Mouse (Mus musculus): ENCODE measurements around the gene Qrfp. TPM values are rescaled to one million over a fixed set of nuclear protein-coding genes. Genes with fewer than 3 reads are reported as not detected.

Gene Qrfp
- total RNA-seq, 2 experiments from 2014 or later: not detected

DNA sequence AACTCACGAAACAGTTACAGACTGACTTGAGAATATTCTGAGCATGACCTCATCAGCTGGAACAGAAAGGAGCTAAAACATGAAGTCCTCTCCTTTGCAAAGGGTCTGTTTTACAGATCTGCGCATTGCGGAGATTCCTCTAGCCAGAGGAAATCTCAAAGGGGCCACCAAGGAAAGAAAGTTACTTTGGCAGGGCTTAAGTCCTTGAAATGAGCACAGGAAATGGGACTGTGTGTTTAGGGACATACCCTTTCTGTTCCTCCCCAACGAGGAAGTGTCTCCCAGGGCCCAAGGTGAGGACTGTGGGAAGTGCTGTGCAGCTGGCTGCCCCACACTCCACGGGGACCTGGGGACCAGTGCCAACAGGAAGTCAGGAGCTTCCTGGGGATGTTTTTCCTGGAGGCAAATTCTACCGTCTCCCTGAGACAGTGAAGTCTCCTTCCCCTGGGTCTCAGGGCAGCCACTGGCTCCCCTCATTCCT is 40.7 kb downstream of the Qrfp start:
- peak; percentile 76 for DNase-seq

DNA sequence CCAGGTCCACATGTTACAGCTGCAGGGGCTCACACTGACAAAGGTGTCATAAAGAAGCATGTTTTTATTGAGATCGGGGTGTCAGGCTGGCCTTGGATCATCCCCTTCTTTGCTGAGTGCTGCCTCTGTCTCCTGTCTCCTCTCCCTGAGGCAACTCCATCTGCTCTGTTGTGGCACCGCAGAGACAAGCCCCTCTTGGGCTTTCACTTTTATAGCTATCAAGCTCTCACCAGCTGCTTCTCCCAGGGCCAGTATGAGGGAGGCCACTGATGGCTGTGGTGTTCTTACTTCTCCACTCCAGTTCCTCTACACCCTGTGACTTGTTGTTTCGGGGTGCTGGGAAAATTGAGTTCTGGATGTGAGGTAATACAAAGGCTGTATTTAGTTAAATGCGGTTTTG is 41.3 kb downstream of the Qrfp start:
- DNase-seq: no peak

DNA sequence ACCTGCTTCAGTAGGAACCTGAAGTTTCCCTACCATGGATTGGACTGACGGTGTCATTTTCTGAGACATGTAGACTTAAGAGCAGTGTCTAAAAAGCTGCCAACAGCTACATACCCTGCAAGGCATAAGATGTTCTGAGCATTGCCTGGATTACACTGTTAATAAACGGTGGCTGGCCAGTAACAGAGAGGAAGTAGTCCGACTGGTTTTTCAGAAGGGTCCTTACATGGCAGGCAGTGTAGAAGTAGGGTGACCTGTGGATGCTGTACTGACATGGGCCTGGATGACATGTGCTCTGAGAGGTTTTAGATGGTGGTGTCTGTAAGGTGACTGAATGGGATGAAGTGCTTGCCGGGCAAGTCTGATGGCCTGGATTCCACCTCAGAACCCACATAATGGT is 42.6 kb downstream of the Qrfp start:
- no peak for DNase-seq

DNA sequence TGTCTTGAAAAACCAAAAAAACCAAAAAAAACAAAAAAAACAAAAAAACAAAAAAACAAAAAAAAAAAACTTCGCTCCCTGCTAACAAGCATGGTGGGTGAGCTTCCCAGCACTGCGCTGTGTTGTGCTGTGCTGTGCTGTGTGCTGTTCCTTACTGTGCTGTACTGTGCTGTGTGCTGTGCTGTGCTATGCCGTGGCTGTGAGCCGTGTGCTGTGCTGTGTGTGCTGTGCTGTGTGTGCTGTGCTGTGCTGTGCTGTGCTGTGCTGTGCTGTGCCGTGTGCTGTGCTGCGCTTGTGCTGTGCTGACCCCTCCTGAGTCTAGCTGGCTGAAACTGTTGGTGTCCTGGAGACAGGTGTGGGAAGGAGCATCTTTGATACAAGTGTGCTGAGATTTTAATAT is 43.3 kb downstream of the Qrfp start:
- no peak for DNase-seq

DNA sequence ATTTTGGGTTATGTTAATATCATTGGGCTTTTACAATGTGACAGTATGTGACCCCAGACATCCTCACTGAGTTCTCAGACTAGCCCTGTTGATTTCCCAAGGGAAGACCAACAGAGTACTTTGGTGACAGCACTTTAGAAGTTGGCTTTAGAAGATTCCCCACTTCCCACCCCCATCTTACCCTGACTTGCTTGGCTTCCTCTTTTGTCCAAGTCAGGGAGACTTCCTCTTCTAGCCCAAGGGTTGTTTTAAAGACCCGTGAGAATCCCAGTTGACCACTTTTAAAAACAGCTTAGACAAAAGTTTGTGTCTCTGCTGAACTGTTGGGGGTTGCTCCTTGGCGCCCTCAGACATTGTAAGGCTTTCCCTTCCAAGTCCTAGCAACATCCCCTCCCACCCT is 47.1 kb downstream of the Qrfp start:
- DNase-seq: no peak

DNA sequence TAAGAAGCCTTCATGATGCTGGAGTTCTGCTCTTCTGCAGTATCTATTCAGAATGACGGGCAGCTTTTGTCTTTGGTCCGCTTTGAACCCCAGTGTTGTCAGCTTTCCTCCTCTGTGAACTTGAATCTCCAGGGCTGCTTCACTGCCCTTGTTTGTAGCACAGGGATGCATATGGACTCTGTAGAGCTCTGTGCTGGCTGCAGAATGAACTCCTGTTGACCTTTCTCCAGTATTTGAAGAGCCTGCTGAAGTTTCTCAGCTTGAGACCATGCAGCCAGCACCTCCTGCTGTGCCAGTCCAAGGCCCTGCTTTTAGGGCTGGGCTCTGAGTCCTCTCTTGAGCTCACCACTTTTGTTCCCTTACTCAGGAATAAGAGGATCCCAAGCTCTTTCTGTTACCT is 47.5 kb downstream of the Qrfp start:
- no peak for DNase-seq

DNA sequence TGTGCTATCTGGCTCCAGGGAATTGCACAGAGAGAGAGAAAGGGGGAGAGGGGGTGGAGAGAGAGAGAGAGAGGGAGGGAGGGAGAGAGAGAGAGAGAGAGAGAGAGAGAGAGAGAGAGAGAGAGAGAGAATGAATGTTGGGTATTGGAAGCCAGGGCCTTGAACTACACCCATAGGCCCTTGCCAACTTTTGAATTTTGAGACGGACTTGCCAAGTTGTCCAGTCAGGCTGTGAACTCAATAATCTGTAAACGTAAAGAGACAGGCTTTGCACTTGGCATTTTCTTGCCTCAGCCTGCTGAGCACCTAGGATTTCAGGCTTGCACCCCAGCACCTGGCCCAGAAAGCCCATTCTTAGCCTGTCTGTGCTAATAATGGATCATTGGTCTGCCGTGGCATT is 48.2 kb downstream of the Qrfp start:
- peak; percentile 45 for DNase-seq

DNA sequence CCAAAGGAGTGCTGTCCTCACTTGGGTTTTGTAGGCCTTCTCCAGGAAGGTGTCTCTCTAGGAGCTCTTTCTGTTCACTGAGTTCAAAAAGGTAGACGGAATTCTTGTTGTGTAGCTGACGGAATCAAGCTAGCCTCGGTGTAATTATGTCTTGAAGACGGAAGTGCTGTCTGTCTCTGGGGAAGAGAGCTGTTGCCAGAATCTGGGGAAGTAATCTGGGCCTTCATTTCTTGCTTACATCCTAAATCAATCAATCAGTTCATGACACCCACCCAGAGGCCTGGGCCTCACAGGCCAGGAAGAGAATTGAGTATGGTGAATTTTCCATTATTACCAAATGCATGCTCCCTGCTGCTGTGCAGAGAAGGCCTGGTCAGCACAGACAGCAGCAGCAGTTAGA is 48.8 kb downstream of the Qrfp start:
- no peak for DNase-seq

DNA sequence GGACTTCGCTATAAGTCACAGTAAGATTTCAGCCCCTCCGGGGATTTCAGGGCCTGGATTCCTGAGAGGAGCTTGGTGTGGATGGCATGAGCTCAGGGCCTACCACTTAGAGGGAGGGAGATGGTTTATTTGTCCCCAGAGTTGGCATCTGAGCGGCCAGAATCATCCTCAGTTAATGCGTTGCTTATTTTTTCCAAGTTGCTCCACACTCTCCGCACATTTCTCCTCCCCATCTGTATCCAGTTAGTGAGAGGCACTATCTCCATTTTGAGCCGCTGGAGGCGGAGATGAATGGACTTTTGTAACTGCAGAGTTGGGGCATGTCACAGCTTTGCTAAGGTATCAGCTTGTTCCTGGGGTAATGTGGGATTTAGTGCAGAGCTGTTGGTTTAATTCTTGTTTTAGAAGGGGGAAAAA is 49.3 kb downstream of the Qrfp start:
- no peak for DNase-seq

DNA sequence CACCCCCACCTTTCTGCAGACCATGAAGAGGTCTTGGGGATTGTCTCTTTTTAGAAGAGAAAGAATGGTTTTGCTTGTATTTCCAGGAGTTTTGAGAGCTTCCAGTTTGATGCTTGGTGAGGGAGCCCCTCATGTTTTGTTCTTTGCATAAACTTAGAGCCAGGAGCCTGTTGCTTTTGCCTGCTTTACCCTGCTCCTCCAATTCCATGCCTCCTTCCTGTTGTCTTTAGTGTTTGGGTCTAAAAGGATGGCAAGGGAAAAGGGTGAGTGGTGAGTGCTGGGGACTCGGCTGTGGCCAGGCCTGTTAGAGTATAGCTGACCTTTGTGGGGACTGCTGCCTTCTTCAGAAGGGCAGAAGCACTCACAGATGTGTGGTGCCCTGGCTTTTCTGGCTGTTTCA is 49.9 kb downstream of the Qrfp start:
- DNase-seq: no peak

DNA sequence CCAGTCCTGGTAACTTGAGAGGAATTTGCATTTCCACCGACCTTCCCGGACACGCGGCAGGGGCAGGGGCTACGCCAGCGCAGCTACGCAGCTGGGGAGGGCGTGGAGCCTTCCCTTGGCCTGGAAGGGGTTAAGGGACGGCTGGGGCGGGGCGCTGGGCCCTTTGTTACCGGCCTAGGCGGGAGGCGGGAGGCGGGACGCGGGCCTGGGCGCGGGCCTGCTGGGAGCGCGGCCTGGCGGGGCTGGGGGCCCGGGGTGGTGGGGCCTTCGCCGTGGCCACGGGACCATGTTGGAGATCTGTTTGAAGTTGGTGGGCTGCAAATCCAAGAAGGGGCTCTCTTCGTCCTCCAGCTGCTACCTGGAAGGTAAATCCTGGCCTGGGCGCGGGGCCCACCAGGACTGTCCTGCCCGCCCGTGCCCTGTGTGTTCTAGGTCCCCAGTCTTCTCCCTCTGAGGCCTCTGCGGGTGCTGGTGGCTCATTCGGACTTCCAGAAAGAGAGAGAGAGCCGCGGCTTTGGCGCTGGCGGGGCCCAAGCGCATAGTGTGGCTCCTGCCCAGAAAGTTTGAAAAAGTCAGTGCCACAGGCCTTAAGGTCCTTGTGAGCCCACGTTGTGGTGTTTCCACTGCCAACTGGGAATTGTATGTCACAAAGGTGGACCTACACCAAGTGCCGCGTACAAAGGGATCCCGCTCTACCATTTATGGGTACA is 50.5 kb downstream of the Qrfp start:
- DNase-seq: peak; percentile 94

DNA sequence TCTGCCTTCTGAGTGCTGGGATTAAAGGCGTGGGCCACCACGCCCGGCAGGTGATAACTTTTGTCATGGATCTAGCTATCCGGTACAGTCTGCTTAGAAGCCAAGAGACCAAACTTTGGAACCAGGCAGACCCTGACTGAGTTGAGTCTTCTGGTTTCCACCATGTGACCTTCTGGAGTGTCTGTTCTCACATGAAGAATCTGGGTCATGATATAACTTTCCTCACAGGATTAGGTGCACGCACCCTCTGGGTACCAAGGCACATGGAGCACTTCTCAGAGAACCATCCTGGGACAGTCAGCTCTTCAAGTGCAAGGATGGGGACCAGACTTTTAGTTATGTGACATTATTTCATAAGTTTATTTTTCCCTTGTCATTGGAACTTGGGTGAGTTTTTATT is 51.4 kb downstream of the Qrfp start:
- DNase-seq: no peak

DNA sequence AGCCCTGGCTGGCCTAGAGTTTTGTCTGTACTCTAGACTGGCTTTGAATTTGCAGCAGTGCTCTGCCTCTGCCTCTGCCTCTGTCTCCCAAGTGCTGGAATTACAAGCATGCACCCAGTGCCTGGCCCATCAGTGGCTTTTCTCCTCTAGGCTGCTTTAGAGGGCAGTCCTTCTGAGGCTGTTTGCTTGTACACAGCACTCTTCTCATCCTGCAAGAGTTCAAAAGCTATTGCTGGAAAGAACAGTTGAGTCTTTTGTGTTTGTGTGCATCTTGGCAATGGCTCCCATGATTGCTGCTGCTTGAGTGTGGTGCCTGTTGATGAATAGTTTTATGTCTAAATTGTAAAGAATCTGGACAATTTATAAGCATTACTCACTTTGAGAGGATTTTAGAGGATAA is 52.9 kb downstream of the Qrfp start:
- DNase-seq: no peak

Other genes starting within 250 kb of the Qrfp start
- 10 to 100 TPM; 52.6 to 56.6 TPM for gene Fubp3, start 237.9 kb downstream of the Qrfp start, total RNA-seq (2021)
- not detected for gene Prdm12, start 170.5 kb downstream of the Qrfp start, total RNA-seq (2021)
- 10 to 100 TPM; 20.9 to 23.0 TPM for gene Exosc2, start 139.9 kb downstream of the Qrfp start, total RNA-seq (2021)
- 10 to 100 TPM; 54.7 to 73.2 TPM for gene Abl1, start 122.2 kb downstream of the Qrfp start, total RNA-seq (2021)
- gene Fibcd1, start 35.4 kb upstream of the Qrfp start, total RNA-seq (2021): under 1 TPM; 0.27 to 0.39 TPM
- 10 to 100 TPM; 11.3 to 11.4 TPM for gene Lamc3, start 76.7 kb upstream of the Qrfp start, total RNA-seq (2021)
- gene Aif1l, start 139.6 kb upstream of the Qrfp start, total RNA-seq (2021): 10 to 100 TPM in 1 of 2 experiments, 1 to 10 TPM in 1; 8.3 to 14.1 TPM
- gene Nup214, start 163.9 kb upstream of the Qrfp start, total RNA-seq (2021): 10 to 100 TPM; 47.4 to 57.8 TPM

Data from adrenal gland, postnatal 10 days (tissue).